Mouse (Mus musculus) cerebellum, postnatal 10 days (tissue): ENCODE results near the gene Galr2.

Source experiments
- DNase-seq, 2 experiments: peaks; one replicate each; pipeline ENCODE4 v3.0.0; 2021; ENCODE audit warnings: mixed read lengths in 2 of 2

Galr2 gene

DNA sequence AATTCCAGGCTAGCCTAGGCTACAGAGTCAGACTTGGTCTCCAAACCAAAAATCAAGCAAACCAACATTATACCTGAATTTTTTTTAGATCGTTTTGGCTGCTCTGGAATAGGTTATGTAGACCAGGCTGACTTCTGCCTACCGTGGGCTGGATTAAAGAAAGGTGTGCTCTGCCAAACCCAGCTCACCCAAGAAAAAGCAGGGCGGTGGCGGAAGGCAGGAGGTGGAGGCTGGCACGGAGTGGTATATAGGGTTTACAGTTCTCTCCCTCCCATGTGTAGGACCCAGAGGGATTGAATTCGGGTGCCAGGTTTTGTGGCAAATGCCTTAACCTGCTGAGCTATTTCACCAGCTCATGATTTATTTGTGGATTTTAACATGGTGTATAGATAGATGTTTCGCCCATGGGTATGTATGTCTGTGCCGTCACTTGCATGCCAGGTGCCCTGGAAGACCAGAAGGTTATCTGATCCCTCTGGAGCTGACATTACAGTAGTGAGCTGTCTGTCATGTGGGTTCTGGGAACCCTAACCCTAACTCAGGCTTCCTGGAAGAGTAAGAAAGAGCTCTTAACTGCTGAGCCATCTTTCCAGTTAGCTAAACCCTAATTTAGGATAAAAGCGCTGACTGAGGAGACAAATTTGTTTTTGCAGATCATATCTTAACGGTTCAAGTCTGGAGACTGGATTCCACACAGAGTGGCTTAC, 26.4 kb downstream of the Galr2 start, which contains the start of gene Exoc7:
TSS of gene Exoc7 (minus strand) at position 215 of the 707 bp plus-strand sequence.
- DNase-seq: no peak

DNA sequence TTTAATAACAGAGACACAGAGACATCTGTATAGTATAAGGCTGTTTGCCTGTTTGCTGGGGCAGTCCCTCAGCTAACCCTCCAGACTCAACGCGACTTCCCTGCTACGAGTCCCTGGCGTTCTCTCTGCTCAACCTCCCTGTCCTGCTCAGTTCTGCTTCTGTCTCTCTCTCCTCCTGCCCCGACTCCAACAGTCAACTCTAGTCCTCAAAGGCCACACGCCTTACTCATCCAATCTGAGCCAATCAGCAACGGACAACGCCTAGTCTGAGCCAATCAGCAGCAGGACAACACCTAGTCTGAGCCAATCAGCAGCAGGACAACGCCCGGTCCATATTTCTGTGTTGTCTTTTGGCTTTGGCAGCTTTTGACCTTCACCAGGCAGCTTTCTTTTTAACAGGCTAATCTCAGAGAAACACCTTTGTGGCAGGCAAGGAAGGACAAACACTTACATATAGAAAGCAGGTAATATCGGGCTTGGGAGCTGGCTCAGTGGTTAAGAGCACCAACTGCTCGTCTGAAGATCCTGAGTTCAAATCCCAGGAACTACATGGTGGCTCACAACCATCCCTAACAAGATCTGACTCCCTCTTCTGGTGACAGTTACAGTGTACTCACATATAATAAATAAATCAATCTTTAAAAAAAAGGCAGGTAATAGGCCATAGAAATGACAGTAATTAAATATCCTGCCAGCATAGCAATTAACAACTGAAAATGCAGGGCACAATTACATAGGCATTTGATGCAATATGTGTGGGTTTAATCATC, 27.2 kb downstream of the Galr2 start:
- peak in 1 of 2 experiments; percentile 15 for DNase-seq

DNA sequence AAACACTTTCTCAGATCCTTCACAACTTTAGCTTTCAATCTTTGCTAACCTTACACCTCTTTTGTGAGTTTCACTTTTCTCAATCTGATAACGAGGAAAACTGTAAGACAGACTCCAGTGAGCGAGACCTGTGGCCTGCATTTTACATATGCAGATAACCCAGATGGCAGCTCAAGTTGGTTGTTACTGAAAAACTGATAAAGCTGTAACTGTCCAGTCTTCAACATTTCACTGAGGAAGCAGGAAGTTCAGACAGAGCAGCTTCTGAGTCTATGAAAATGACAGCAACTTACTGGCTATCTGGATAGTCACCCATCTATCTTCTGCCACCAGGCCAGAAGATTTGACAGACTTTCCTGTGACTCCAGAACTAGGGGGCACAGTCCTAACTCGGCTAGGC, 28.9 kb downstream of the Galr2 start:
- DNase-seq: no peak

- DNase-seq: peak; percentile 56 to 58
Observed at GRCm38 (mm10) chr11:116311169-116311568, 30.4 kb downstream of the Galr2 start.

GRCm38 (mm10) chr11:116312359-116312758, 31.6 kb downstream of the Galr2 start:
- DNase-seq: no peak

DNA sequence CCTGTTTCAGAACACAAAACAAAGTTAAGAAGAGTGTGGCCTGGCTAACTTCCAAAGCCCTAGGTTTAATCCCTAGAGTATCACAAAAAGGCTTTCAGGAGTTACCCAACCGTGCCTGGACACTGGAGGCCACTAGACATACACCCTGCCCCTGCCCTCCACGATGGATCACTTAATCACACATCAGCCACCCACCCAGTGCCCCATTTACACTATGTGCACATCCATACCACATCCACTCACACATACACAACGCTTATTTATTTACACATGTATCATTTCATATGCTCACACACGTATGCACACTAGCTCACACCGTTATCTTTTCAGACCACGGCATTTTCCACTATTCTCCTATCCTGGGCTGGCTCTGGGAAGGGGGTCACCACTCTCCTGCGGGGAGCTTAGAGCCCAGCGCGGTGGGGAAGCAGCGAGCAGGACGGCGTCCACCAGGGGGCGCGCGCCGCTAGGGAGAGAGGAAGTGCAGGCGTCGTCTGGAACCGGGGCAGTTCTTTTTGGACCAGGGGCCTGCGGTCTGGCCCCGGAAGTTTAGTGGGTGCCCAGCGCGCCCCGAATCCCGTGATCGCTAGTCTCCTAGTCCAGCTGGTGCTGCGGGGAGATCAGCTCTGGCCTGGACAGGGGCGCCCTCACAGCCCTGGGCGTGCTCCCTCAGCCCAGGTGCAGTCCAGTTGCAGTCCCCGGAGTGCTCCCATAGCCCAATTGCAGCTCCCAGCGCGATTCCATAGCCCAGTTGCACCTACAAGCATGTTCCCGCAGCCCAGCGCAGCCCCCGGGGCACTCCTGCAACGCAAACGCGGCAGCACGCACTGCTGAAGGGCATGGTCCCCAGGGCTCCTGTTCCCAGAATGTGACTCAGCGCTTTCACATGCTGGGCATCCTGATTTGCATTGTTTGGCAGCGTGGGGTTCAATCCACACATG, 38.2 kb downstream of the Galr2 start:
- DNase-seq: peak; percentile 96 to 98

DNA sequence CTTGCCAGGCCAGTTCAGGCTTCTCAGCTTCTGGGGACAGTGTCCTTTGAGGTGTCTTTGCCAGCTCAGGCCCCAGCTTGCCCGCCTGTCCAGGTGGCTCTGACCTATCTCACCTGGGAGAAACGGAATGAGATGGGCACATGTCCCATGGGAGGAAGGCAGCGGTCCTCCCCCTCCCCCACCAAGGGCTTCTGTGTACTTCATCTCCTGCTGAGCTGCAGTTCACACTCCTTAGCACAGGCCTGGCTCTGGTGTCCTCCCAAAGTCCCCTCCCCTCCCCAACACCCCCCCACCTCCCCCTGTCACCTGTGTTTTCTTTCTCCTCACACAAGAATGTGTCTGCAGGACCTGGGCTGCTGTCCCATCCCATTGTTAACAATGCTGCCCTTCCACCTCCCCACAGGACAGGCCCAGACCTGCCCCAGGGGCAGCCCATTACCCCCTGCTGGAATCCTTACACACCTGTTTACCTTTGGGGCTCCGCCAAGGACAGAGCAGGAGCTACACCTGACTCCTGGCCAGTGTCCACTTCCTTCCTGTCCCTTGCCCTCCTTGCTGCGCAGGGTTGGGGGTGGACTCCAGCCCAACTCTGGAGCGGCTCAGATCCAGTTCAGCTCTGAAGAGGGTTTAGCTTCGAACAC, 46.3 kb downstream of the Galr2 start:
- DNase-seq: no peak

- DNase-seq: peak; percentile 90 to 91
Observed at GRCm38 (mm10) chr11:116329314-116330210, 48.8 kb downstream of the Galr2 start.

GRCm38 (mm10) chr11:116330211-116330518, 49.4 kb downstream of the Galr2 start:
- DNase-seq: peak; percentile 39 to 41

DNA sequence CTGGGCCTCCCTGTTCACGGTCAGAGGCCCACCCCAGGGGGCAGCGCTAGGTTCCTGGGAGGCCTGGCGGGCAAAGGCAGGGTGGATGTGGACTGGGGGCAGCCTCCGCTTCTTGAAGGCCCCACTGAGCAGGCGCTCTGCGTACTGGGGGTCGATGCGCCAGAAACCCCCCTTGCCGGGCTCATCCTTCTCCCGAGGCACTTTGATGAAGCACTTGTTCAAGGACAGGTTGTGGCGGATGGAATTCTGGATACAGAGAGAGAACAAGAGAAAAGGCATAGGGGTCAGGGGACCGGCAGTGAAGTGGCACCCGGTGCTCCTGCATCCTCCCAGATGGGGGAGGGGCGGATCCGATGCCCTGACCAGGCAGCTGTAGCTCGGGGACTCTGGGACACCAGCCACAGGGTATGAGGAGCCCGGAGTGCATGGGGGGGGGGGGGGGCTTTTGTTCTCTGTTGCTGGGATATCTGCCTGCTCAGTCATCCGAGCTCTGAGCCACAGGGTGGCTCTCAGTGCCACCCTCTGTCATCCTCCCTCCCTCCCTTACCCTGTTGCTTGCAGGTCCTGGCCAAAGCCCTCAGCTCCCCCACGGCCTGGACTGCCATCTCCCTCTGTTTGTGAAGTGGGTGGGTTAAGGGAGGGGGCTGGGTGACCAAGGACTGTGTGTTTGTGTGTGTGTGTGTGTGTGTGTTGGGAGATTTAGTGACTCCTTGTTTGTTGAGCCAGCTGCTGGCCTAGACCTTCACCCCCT, 51.7 kb downstream of the Galr2 start:
- peak; percentile 63 to 74 for DNase-seq

DNA sequence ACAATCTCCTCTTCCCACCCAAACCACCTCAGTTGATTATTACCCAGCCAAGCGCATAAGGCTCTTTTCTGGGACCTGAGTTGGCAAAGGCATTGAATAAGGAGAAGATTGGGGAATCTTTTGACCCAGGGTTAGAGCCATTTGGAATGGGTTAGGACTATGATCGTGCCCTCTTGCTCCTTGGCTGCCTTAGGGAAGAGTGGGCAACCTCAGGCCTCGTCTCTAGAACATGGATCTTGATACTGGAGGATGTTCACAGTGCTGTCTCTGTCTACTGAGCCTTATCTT, 52.2 kb downstream of the Galr2 start:
- no peak for DNase-seq
